Mouse (Mus musculus): ENCODE data around the gene Olfr1330. TPM values are rescaled to one million over a fixed set of nuclear protein-coding genes. Genes with fewer than 3 reads are reported as not detected.
"Not testable (repeated sequence)": the region's sequence is repeated elsewhere in the genome, so short reads cannot be mapped to it uniquely, and the experiment has no call there.

The Olfr1330 gene
- polyA plus RNA-seq (2012; fragmentation: generic; extraction: Trizol), result not detected
- long read RNA-seq, experiment 1, result 0 reads
- long read RNA-seq, experiment 2, result 0 reads

- Histone ChIP-seq H3K79me3 (ENCODE audit: low read depth) (no peaks in the 10 kb centered on the region), H3ac (ENCODE audit: control insufficient read depth, insufficient read length, low read depth) (no peak within 1 kb of the TSS), H3K79me2 (ENCODE audit: control insufficient read depth, insufficient read depth) (no peaks in the 10 kb centered on the region), H3K36me3 (ENCODE audit: control insufficient read depth, insufficient read depth) (no peaks in the 10 kb centered on the region), H3K4me3 (ENCODE audit: insufficient read depth, poor library complexity, severe bottlenecking) (no peak within 1 kb of the TSS), H3K27me3 (ENCODE audit: control insufficient read depth, insufficient read depth, insufficient read length) (no peaks in the 10 kb centered on the region)
- no peak for TF ChIP-seq USF1 (IDR thresholded peaks at IDR 0.05; ENCODE audit: low read depth)
- TF ChIP-seq CEBPB (IDR thresholded peaks at IDR 0.05; ENCODE audit: low read depth), result no peak
- TF ChIP-seq FOSL1 (IDR thresholded peaks at IDR 0.05; ENCODE audit: insufficient read depth, low read length, poor library complexity, severe bottlenecking), result no peak
- no peak for TF ChIP-seq MAX (IDR thresholded peaks at IDR 0.05)
- no peak for TF ChIP-seq MYOD1 (IDR thresholded peaks at IDR 0.05; ENCODE audit: control insufficient read depth, insufficient read length, low read depth)
- TF ChIP-seq CTCF (IDR thresholded peaks at IDR 0.05; ENCODE audit: control insufficient read depth, insufficient read depth, insufficient read length), result no peak
- no peak for TF ChIP-seq MYOG (IDR thresholded peaks at IDR 0.05; ENCODE audit: control insufficient read depth, extremely low read depth, insufficient read length)
Observed at GRCm38 (mm10) chr4:118888297-118888696, at the start of gene Olfr1330. Gene Olfr1330, plus strand, starts transcription at chr4:118888597.

GRCm38 (mm10) chr4:118861791-118862190 lies 26.6 kb upstream of the Olfr1330 start:
- Histone ChIP-seq H3K36me3 (ENCODE audit: control insufficient read depth, insufficient read depth) (no peaks in the 10 kb centered on the region), H3K4me3 (ENCODE audit: insufficient read depth, poor library complexity, severe bottlenecking) (no peak overlapping the region), H3ac (ENCODE audit: control insufficient read depth, insufficient read length, low read depth) (no peak overlapping the region), H3K27me3 (ENCODE audit: control insufficient read depth, insufficient read depth, insufficient read length) (no peaks in the 10 kb centered on the region), H3K79me3 (ENCODE audit: low read depth) (no peaks in the 10 kb centered on the region), H3K79me2 (ENCODE audit: control insufficient read depth, insufficient read depth) (no peaks in the 10 kb centered on the region)
- TF ChIP-seq FOSL1 (IDR thresholded peaks at IDR 0.05; ENCODE audit: insufficient read depth, low read length, poor library complexity, severe bottlenecking), result no peak
- no peak for TF ChIP-seq USF1 (IDR thresholded peaks at IDR 0.05; ENCODE audit: low read depth)
- TF ChIP-seq MYOD1 (IDR thresholded peaks at IDR 0.05; ENCODE audit: control insufficient read depth, insufficient read length, low read depth), result no peak
- no peak for TF ChIP-seq CTCF (IDR thresholded peaks at IDR 0.05; ENCODE audit: control insufficient read depth, insufficient read depth, insufficient read length)
- TF ChIP-seq CEBPB (IDR thresholded peaks at IDR 0.05; ENCODE audit: low read depth), result no peak
- TF ChIP-seq MYOG (IDR thresholded peaks at IDR 0.05; ENCODE audit: control insufficient read depth, extremely low read depth, insufficient read length), result no peak
- no peak for TF ChIP-seq MAX (IDR thresholded peaks at IDR 0.05)

- no peaks in the 10 kb centered on the region for H3K79me3 ChIP-seq (ENCODE audit: low read depth)
- no peak overlapping the region for H3ac ChIP-seq (ENCODE audit: control insufficient read depth, insufficient read length, low read depth)
- H3K27me3 ChIP-seq (ENCODE audit: control insufficient read depth, insufficient read depth, insufficient read length), result no peaks in the 10 kb centered on the region
- TF ChIP-seq FOSL1 (IDR thresholded peaks at IDR 0.05; ENCODE audit: insufficient read depth, low read length, poor library complexity, severe bottlenecking), result no peak
- TF ChIP-seq CEBPB (IDR thresholded peaks at IDR 0.05; ENCODE audit: low read depth), result no peak
- no peak for TF ChIP-seq CTCF (IDR thresholded peaks at IDR 0.05; ENCODE audit: control insufficient read depth, insufficient read depth, insufficient read length)
- no peak for TF ChIP-seq MYOG (IDR thresholded peaks at IDR 0.05; ENCODE audit: control insufficient read depth, extremely low read depth, insufficient read length)
- no peak for TF ChIP-seq MAX (IDR thresholded peaks at IDR 0.05)
- TF ChIP-seq USF1 (IDR thresholded peaks at IDR 0.05; ENCODE audit: low read depth), result no peak
- TF ChIP-seq MYOD1 (IDR thresholded peaks at IDR 0.05; ENCODE audit: control insufficient read depth, insufficient read length, low read depth), result no peak
- H3K4me3 ChIP-seq (ENCODE audit: insufficient read depth, poor library complexity, severe bottlenecking), result no peak overlapping the region
- H3K36me3 ChIP-seq (ENCODE audit: control insufficient read depth, insufficient read depth), result no peaks in the 10 kb centered on the region
- H3K79me2 ChIP-seq (ENCODE audit: control insufficient read depth, insufficient read depth), result no peaks in the 10 kb centered on the region
Observed at GRCm38 (mm10) chr4:118862704-118863103, 25.7 kb upstream of the Olfr1330 start.

- H3ac ChIP-seq (ENCODE audit: control insufficient read depth, insufficient read length, low read depth), result no peak within 1 kb of the TSS
- TF ChIP-seq FOSL1 (IDR thresholded peaks at IDR 0.05; ENCODE audit: insufficient read depth, low read length, poor library complexity, severe bottlenecking), result no peak
- TF ChIP-seq USF1 (IDR thresholded peaks at IDR 0.05; ENCODE audit: low read depth), result no peak
- no peak for TF ChIP-seq MAX (IDR thresholded peaks at IDR 0.05)
- TF ChIP-seq CEBPB (IDR thresholded peaks at IDR 0.05; ENCODE audit: low read depth), result no peak
- TF ChIP-seq MYOD1 (IDR thresholded peaks at IDR 0.05; ENCODE audit: control insufficient read depth, insufficient read length, low read depth), result no peak
- TF ChIP-seq CTCF (IDR thresholded peaks at IDR 0.05; ENCODE audit: control insufficient read depth, insufficient read depth, insufficient read length), result no peak
- H3K4me3 ChIP-seq (ENCODE audit: insufficient read depth, poor library complexity, severe bottlenecking), result no peak within 1 kb of the TSS
- H3K79me2 ChIP-seq (ENCODE audit: control insufficient read depth, insufficient read depth), result no peaks in the 10 kb centered on the region
- no peaks in the 10 kb centered on the region for H3K27me3 ChIP-seq (ENCODE audit: control insufficient read depth, insufficient read depth, insufficient read length)
- no peaks in the 10 kb centered on the region for H3K79me3 ChIP-seq (ENCODE audit: low read depth)
- no peaks in the 10 kb centered on the region for H3K36me3 ChIP-seq (ENCODE audit: control insufficient read depth, insufficient read depth)
Observed at GRCm38 (mm10) chr4:118864349-118864748, 24.0 kb upstream of the Olfr1330 start, which contains the start of gene Olfr1331. Gene Olfr1331, plus strand, starts transcription at chr4:118864649.

GRCm38 (mm10) chr4:118867566-118867965 lies 20.8 kb upstream of the Olfr1330 start:
- Histone ChIP-seq H3K4me3 (ENCODE audit: insufficient read depth, poor library complexity, severe bottlenecking) (no peak overlapping the region), H3K79me2 (ENCODE audit: control insufficient read depth, insufficient read depth) (no peaks in the 10 kb centered on the region), H3K36me3 (ENCODE audit: control insufficient read depth, insufficient read depth) (no peaks in the 10 kb centered on the region), H3K27me3 (ENCODE audit: control insufficient read depth, insufficient read depth, insufficient read length) (no peaks in the 10 kb centered on the region), H3ac (ENCODE audit: control insufficient read depth, insufficient read length, low read depth) (no peak overlapping the region), H3K79me3 (ENCODE audit: low read depth) (no peaks in the 10 kb centered on the region)
- TF ChIP-seq CEBPB (IDR thresholded peaks at IDR 0.05; ENCODE audit: low read depth) (no peak), USF1 (IDR thresholded peaks at IDR 0.05; ENCODE audit: low read depth) (no peak), MAX (IDR thresholded peaks at IDR 0.05) (no peak), MYOD1 (IDR thresholded peaks at IDR 0.05; ENCODE audit: control insufficient read depth, insufficient read length, low read depth) (no peak), CTCF (IDR thresholded peaks at IDR 0.05; ENCODE audit: control insufficient read depth, insufficient read depth, insufficient read length) (no peak), MYOG (IDR thresholded peaks at IDR 0.05; ENCODE audit: control insufficient read depth, extremely low read depth, insufficient read length) (no peak), FOSL1 (IDR thresholded peaks at IDR 0.05; ENCODE audit: insufficient read depth, low read length, poor library complexity, severe bottlenecking) (no peak)

- no peak overlapping the region for H3ac ChIP-seq (ENCODE audit: control insufficient read depth, insufficient read length, low read depth)
- no peak overlapping the region for H3K4me3 ChIP-seq (ENCODE audit: insufficient read depth, poor library complexity, severe bottlenecking)
- no peaks in the 10 kb centered on the region for H3K27me3 ChIP-seq (ENCODE audit: control insufficient read depth, insufficient read depth, insufficient read length)
Observed at GRCm38 (mm10) chr4:118901981-118902380, 13.6 kb downstream of the Olfr1330 start.

GRCm38 (mm10) chr4:118917365-118917764 lies 29.0 kb downstream of the Olfr1330 start, which contains the start of gene Olfr1329:
Gene Olfr1329, minus strand, starts transcription at chr4:118917465.
- not testable (repeated sequence) for H3K27me3 ChIP-seq (ENCODE audit: control insufficient read depth, insufficient read depth, insufficient read length); H3K79me3 ChIP-seq (ENCODE audit: low read depth); H3K36me3 ChIP-seq (ENCODE audit: control insufficient read depth, insufficient read depth); H3ac ChIP-seq (ENCODE audit: control insufficient read depth, insufficient read length, low read depth); H3K4me3 ChIP-seq (ENCODE audit: insufficient read depth, poor library complexity, severe bottlenecking); H3K79me2 ChIP-seq (ENCODE audit: control insufficient read depth, insufficient read depth)

More at GRCm38 (mm10) chr4:118901981-118902380, 13.6 kb downstream of the Olfr1330 start:
- no peaks in the 10 kb centered on the region for H3K79me2 ChIP-seq (ENCODE audit: control insufficient read depth, insufficient read depth)
- H3K36me3 ChIP-seq (ENCODE audit: control insufficient read depth, insufficient read depth), result no peaks in the 10 kb centered on the region
- no peak for TF ChIP-seq CEBPB (IDR thresholded peaks at IDR 0.05; ENCODE audit: low read depth)
- no peak for TF ChIP-seq CTCF (IDR thresholded peaks at IDR 0.05; ENCODE audit: control insufficient read depth, insufficient read depth, insufficient read length)
- no peak for TF ChIP-seq MYOG (IDR thresholded peaks at IDR 0.05; ENCODE audit: control insufficient read depth, extremely low read depth, insufficient read length)
- no peak for TF ChIP-seq FOSL1 (IDR thresholded peaks at IDR 0.05; ENCODE audit: insufficient read depth, low read length, poor library complexity, severe bottlenecking)
- TF ChIP-seq USF1 (IDR thresholded peaks at IDR 0.05; ENCODE audit: low read depth), result no peak
- TF ChIP-seq MAX (IDR thresholded peaks at IDR 0.05), result no peak
- TF ChIP-seq MYOD1 (IDR thresholded peaks at IDR 0.05; ENCODE audit: control insufficient read depth, insufficient read length, low read depth), result no peak
- H3K79me3 ChIP-seq (ENCODE audit: low read depth), result no peaks in the 10 kb centered on the region

GRCm38 (mm10) chr4:118931326-118931725 lies 42.9 kb downstream of the Olfr1330 start:
- H3K79me3 ChIP-seq (ENCODE audit: low read depth); H3K4me3 ChIP-seq (ENCODE audit: insufficient read depth, poor library complexity, severe bottlenecking); H3K79me2 ChIP-seq (ENCODE audit: control insufficient read depth, insufficient read depth); H3ac ChIP-seq (ENCODE audit: control insufficient read depth, insufficient read length, low read depth); H3K27me3 ChIP-seq (ENCODE audit: control insufficient read depth, insufficient read depth, insufficient read length); H3K36me3 ChIP-seq (ENCODE audit: control insufficient read depth, insufficient read depth): not testable (repeated sequence)
